Mouse (Mus musculus): ENCODE measurements at regions not wholly inside any gene's neighbourhood (a gene's known extent, or its start where the extent isn't known, plus 50 kb on each side); places are given as distances from the start of the nearest gene placed in this dataset.

DNA sequence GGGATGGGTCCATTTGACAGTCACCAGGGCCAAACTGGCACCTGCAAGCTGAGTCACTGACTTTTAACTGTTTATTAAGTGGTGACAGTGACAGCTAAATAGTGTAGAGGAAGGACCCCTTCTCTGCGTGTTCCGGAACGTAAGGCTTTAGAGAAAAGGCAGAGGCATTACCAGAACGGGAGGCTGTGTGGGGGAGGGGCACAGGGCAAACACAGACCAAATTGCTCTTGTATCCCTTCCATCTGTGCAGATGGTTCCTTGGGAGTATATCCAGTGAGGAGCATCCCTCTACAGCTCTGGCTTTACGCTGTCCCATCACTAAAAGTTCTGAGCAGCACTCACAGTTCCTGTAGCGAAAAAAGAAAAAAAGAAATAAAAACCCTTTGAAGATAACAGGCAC, 368.1 kb downstream of the Rnf144a start:
- Histone ChIP-seq H3K36me3 (ENCODE audit: control insufficient read depth, insufficient read depth, low read length, poor library complexity, severe bottlenecking) (no peaks in the 10 kb centered on the region), H3K4me1 (ENCODE audit: control insufficient read depth in 2 of 2, insufficient read depth in 2 of 2, low read length in 2 of 2, poor library complexity in 1 of 2) (no peaks in the 10 kb centered on the region), H3K4me3 (ENCODE audit: insufficient read depth in 1 of 2, low read depth in 1 of 2, low read length in 2 of 2, poor library complexity in 1 of 2, severe bottlenecking in 1 of 2) (no peak overlapping the region), H3K27ac (ENCODE audit: insufficient read depth, low read depth, low read length, poor library complexity, severe bottlenecking) (no peak overlapping the region), H3K9me3 (ENCODE audit: control insufficient read depth, insufficient read depth, low read depth, low read length) (no peaks in the 10 kb centered on the region), H3K9ac (ENCODE audit: insufficient read depth, low read depth, low read length, poor library complexity, severe bottlenecking) (no peak overlapping the region)
- in situ Hi-C loops (cut with MboI; ENCODE audit: low sequenced_read_pairs in 2 of 2, unreplicated experiment in 2 of 2) = no loop called here
- TF ChIP-seq ZNF384 (IDR thresholded peaks at IDR 0.05; ENCODE audit: low read depth, low read length) (no peak), ZC3H11A (IDR thresholded peaks at IDR 0.05; ENCODE audit: borderline replicate concordance, low read depth, low read length) (no peak), CHD2 (IDR thresholded peaks at IDR 0.05; ENCODE audit: low read depth, low read length) (no peak), MAFK (IDR thresholded peaks at IDR 0.05; ENCODE audit: insufficient read depth, low read depth, low read length) (no peak), HCFC1 (IDR thresholded peaks at IDR 0.05; ENCODE audit: borderline replicate concordance, insufficient read depth, low read length) (no peak)
- DNase-seq (ENCODE audit: low read depth, low spot score) = no peak

DNA sequence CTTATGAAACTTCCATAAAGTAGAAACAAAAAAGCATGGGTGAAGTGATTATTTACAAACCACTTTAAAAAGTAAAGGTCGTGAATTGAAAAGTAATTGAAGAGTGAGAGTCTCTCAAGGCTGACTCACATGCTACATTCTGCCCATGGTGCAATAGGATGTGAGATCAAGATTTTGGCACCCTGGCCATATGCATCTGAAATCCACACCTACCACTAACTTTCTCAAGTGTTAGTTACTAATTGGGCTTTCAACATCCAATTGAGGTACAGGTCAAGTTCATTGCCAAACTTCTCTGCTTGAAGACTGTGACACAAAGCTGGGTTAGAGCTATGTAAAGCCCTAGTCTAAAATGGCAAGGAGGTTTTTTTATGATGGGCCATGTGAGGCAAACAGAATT, 369.7 kb downstream of the Rnf144a start:
- in situ Hi-C loops (cut with MboI; ENCODE audit: low sequenced_read_pairs in 2 of 2, unreplicated experiment in 2 of 2) = no loop called here
- no peaks in the 10 kb centered on the region for H3K36me3 ChIP-seq (ENCODE audit: control insufficient read depth, insufficient read depth, low read length, poor library complexity, severe bottlenecking)
- TF ChIP-seq HCFC1 (IDR thresholded peaks at IDR 0.05; ENCODE audit: borderline replicate concordance, insufficient read depth, low read length) (no peak), MAFK (IDR thresholded peaks at IDR 0.05; ENCODE audit: insufficient read depth, low read depth, low read length) (no peak), CHD2 (IDR thresholded peaks at IDR 0.05; ENCODE audit: low read depth, low read length) (no peak), ZNF384 (IDR thresholded peaks at IDR 0.05; ENCODE audit: low read depth, low read length) (no peak)
- no peaks in the 10 kb centered on the region for H3K9me3 ChIP-seq (ENCODE audit: control insufficient read depth, insufficient read depth, low read depth, low read length)
- H3K27ac ChIP-seq (ENCODE audit: insufficient read depth, low read depth, low read length, poor library complexity, severe bottlenecking) = no peak overlapping the region
- H3K9ac ChIP-seq (ENCODE audit: insufficient read depth, low read depth, low read length, poor library complexity, severe bottlenecking) = no peak overlapping the region
- DNase-seq (ENCODE audit: low read depth, low spot score) = no peak
- H3K4me1 ChIP-seq (ENCODE audit: control insufficient read depth in 2 of 2, insufficient read depth in 2 of 2, low read length in 2 of 2, poor library complexity in 1 of 2) = no peaks in the 10 kb centered on the region
- H3K4me3 ChIP-seq (ENCODE audit: insufficient read depth in 1 of 2, low read depth in 1 of 2, low read length in 2 of 2, poor library complexity in 1 of 2, severe bottlenecking in 1 of 2) = no peak overlapping the region

DNA sequence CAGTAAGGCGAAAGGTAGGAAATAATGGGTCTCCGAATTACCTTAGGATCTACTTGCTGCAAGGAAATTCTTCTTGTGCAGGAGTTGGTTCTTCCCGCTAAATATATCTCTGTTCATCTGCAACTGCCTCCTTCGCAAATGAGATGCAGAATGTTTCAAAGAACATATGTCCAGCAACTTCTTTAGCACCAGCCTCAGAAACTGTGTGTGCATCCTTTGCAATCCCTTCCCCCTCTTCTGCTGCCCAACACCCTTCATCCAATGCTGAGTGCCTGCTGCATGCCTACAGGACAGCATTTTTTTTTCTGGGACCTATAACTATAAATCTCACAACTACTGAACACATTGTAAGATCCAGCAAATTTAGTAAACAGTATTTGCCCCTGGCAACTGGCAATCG, 402.1 kb downstream of the Rnf144a start:
- H3K4me1 ChIP-seq (ENCODE audit: control insufficient read depth in 2 of 2, insufficient read depth in 2 of 2, low read length in 2 of 2, poor library complexity in 1 of 2) = no peaks in the 10 kb centered on the region
- no peak overlapping the region for H3K4me3 ChIP-seq (ENCODE audit: insufficient read depth in 1 of 2, low read depth in 1 of 2, low read length in 2 of 2, poor library complexity in 1 of 2, severe bottlenecking in 1 of 2)
- TF ChIP-seq ZNF384 (IDR thresholded peaks at IDR 0.05; ENCODE audit: low read depth, low read length) (no peak), ZC3H11A (IDR thresholded peaks at IDR 0.05; ENCODE audit: borderline replicate concordance, low read depth, low read length) (no peak), HCFC1 (IDR thresholded peaks at IDR 0.05; ENCODE audit: borderline replicate concordance, insufficient read depth, low read length) (no peak), MAFK (IDR thresholded peaks at IDR 0.05; ENCODE audit: insufficient read depth, low read depth, low read length) (no peak), CHD2 (IDR thresholded peaks at IDR 0.05; ENCODE audit: low read depth, low read length) (no peak)
- DNase-seq (ENCODE audit: low read depth, low spot score) = no peak
- no peaks in the 10 kb centered on the region for H3K36me3 ChIP-seq (ENCODE audit: control insufficient read depth, insufficient read depth, low read length, poor library complexity, severe bottlenecking)
- no peaks in the 10 kb centered on the region for H3K9me3 ChIP-seq (ENCODE audit: control insufficient read depth, insufficient read depth, low read depth, low read length)
- no peak overlapping the region for H3K9ac ChIP-seq (ENCODE audit: insufficient read depth, low read depth, low read length, poor library complexity, severe bottlenecking)
- in situ Hi-C loops (cut with MboI; ENCODE audit: low sequenced_read_pairs in 2 of 2, unreplicated experiment in 2 of 2) = no loop called here
- no peak overlapping the region for H3K27ac ChIP-seq (ENCODE audit: insufficient read depth, low read depth, low read length, poor library complexity, severe bottlenecking)

DNA sequence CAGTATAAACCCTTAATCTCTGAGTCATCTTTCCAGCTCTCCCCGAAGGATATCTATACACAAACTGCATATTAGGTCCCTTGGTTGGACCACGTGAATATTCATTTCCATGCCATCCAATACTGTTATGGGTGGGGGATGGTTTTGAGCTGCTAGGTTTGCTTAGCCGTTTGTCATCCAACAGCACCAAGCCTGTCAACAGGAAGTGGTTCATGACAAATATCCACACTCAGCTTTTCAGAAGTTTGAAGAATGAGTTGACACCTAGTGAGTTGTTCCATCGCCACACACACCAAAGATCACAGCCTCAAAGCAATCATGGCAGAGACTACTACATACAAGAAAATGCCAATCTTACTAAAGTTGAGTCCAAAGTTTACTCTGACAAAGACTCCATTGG, 421.0 kb downstream of the Rnf144a start:
- Histone ChIP-seq H3K36me3 (ENCODE audit: control insufficient read depth, insufficient read depth, low read length, poor library complexity, severe bottlenecking) (no peaks in the 10 kb centered on the region), H3K4me3 (ENCODE audit: insufficient read depth in 1 of 2, low read depth in 1 of 2, low read length in 2 of 2, poor library complexity in 1 of 2, severe bottlenecking in 1 of 2) (no peak overlapping the region), H3K9me3 (ENCODE audit: control insufficient read depth, insufficient read depth, low read depth, low read length) (no peaks in the 10 kb centered on the region), H3K9ac (ENCODE audit: insufficient read depth, low read depth, low read length, poor library complexity, severe bottlenecking) (no peak overlapping the region), H3K4me1 (ENCODE audit: control insufficient read depth in 2 of 2, insufficient read depth in 2 of 2, low read length in 2 of 2, poor library complexity in 1 of 2) (no peaks in the 10 kb centered on the region), H3K27ac (ENCODE audit: insufficient read depth, low read depth, low read length, poor library complexity, severe bottlenecking) (no peak overlapping the region)
- in situ Hi-C loops (cut with MboI; ENCODE audit: low sequenced_read_pairs in 2 of 2, unreplicated experiment in 2 of 2) = no loop called here
- no peak for DNase-seq (ENCODE audit: low read depth, low spot score)
- TF ChIP-seq ZC3H11A (IDR thresholded peaks at IDR 0.05; ENCODE audit: borderline replicate concordance, low read depth, low read length) (no peak), ZNF384 (IDR thresholded peaks at IDR 0.05; ENCODE audit: low read depth, low read length) (no peak), CHD2 (IDR thresholded peaks at IDR 0.05; ENCODE audit: low read depth, low read length) (no peak), MAFK (IDR thresholded peaks at IDR 0.05; ENCODE audit: insufficient read depth, low read depth, low read length) (no peak), HCFC1 (IDR thresholded peaks at IDR 0.05; ENCODE audit: borderline replicate concordance, insufficient read depth, low read length) (no peak)
